Mouse (Mus musculus) megakaryocyte, embryonic 14.5 days (primary cell): ENCODE results near the gene AC134908.4.
"Not testable (repeated sequence)": the region's sequence is repeated elsewhere in the genome, so short reads cannot be mapped to it uniquely, and the experiment has no call there.

ENCODE experiments used
- FLI1 ChIP-seq: IDR thresholded peaks from 2 replicates; pipeline ENCODE4 v1.6.1; 2012; ENCODE audit warnings: low read length, inconsistent platforms, mixed read lengths
- GATA1 ChIP-seq: IDR thresholded peaks from 3 replicates; pipeline ENCODE4 v1.6.1; 2012; ENCODE audit warnings: mixed read lengths, low read length, inconsistent platforms, borderline replicate concordance

DNA sequence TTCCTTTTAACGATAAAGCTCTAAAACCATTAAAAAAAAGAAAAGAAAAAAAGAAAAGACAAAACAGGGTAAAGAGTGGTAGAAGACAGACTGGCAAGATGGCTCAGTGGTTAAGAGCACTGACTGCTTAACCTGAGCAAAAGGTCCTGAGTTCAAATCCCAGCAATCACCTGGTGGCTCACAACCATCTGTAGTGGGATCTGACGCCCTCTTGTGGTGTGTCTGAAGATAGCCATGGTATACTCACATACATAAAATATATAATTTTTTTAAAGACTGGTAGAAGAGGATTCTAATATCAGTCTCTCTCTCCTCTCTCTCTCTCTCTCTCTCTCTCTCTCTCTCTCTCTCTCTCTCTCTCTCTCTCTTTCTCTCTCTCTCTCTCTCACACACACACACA, 12.0 kb upstream of the AC134908.4 start:
- TF ChIP-seq FLI1, GATA1: not testable (repeated sequence)
